19 mouse cellular contexts compared by ENCODE assay signal in the genomic region with DNA sequence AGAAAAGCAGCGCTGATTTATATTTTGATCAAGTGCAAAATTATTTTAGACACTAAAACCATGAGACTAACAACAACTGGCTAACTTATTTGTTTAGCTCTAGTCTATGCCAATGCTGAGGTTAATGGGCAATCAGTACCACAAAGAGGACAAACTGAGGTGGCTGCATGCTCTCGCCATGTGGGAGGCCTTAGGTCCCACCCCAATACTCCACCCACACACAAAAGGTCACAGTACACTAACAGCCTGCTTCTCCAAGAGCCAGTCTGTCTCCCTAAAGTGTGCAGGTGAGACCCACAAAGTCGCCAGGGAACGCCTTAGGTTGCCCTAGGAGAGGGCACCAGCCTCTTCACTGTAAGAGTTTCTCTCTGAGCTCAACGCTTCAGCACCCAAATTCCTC.
DNase-seq lines count a peak whose midpoint lies in the region; ATAC-seq and TF ChIP-seq lines count a peak whose summit lies in the region.
"Had no signal": no experiment of that assay in that cellular context is flagged by ENCODE, and none has a peak within 500 bp of the region (broad histone marks: within the 10 kb centered on the region; RNA-seq: fewer than 3 reads in every experiment).

No protein-coding gene starts in this region.

- peak overlapping the region; percentile 18; the same call in 1 of the 2 replicates for H3K27ac ChIP-seq in heart, adult 2 months
- H3K27ac ChIP-seq in heart, postnatal 0 days (ENCODE audit: low read depth): peak overlapping the region; percentile 72
- H3K27ac ChIP-seq in lung, embryonic 15.5 days: peak overlapping the region; percentile 78
- H3K27ac ChIP-seq in stomach, embryonic 15.5 days: peak overlapping the region; percentile 36; the same call in 1 of the 2 replicates
- H3K27ac ChIP-seq in forebrain, embryonic 12.5 days: no peak overlapping the region
- H3K27ac ChIP-seq: hindbrain, embryonic 15.5 days; limb, embryonic 12.5 days; midbrain, embryonic 15.5 days had no signal

- TF ChIP-seq EP300 in heart, adult 2 months (IDR thresholded peaks at IDR 0.05; ENCODE audit: insufficient read depth, low read depth, low read length): no peak
- TF ChIP-seq EP300 in heart, postnatal 0 days (IDR thresholded peaks at IDR 0.05; ENCODE audit: low read depth): no peak

- TF ChIP-seq POLR2A in heart, adult 2 months (IDR thresholded peaks at IDR 0.05; ENCODE audit: insufficient read depth, low read depth, low read length): no peak

- no peak for ATAC-seq in heart, postnatal 0 days (ENCODE audit: insufficient read depth, low read depth)
- no peak for ATAC-seq in lung, embryonic 15.5 days (ENCODE audit: borderline replicate concordance, extremely low read depth, low FRiP score, low TSS enrichment)
- ATAC-seq in stomach, embryonic 15.5 days (ENCODE audit: insufficient read depth, low FRiP score, low read depth): no peak
- ATAC-seq in forebrain, embryonic 12.5 days (ENCODE audit: low FRiP score): no peak
- ATAC-seq: CD4-positive, CD25-positive, alpha-beta regulatory T cell, adult 4 months; forebrain, embryonic 16.5 days; liver, postnatal 0 days; midbrain, embryonic 15.5 days had no signal

- intact Hi-C loops in heart, adult 2 months (cut with DNase I): loop anchor here (5.0 kb wide), 1 partner anchor 93 kb away; the partner anchor contains the start of genes Gm10322 and Mcu

- H3K4me1 ChIP-seq in heart, adult 2 months (ENCODE audit: control insufficient read depth, insufficient read depth, low read length): peaks cover 10% of the 10 kb centered on the region
- 0 out of 2 replicates have a peak, but pooled peaks cover 10% of the 10 kb centered on the region for H3K4me1 ChIP-seq in heart, postnatal 0 days (ENCODE audit: control insufficient read depth, insufficient read depth)
- H3K4me1 ChIP-seq in lung, embryonic 15.5 days: peaks cover 21% of the 10 kb centered on the region
- peaks cover 16% of the 10 kb centered on the region; the same call in 1 of the 2 replicates for H3K4me1 ChIP-seq in stomach, embryonic 15.5 days
- peaks cover 3% of the 10 kb centered on the region for H3K4me1 ChIP-seq in forebrain, embryonic 12.5 days
- H3K4me1 ChIP-seq: midbrain, embryonic 15.5 days had no signal

- H3K4me2 ChIP-seq in heart, postnatal 0 days (ENCODE audit: low read depth, low read length): no peak overlapping the region
- no peak overlapping the region for H3K4me2 ChIP-seq in lung, embryonic 15.5 days
- H3K4me2 ChIP-seq in stomach, embryonic 15.5 days: no peak overlapping the region
- no peak overlapping the region for H3K4me2 ChIP-seq in forebrain, embryonic 12.5 days
- H3K4me2 ChIP-seq: hindbrain, embryonic 15.5 days; limb, embryonic 12.5 days; midbrain, embryonic 15.5 days had no signal

- H3K27me3 ChIP-seq in heart, adult 2 months (ENCODE audit: control insufficient read depth, insufficient read depth, low read length): no peaks in the 10 kb centered on the region
- H3K27me3 ChIP-seq in heart, postnatal 0 days (ENCODE audit: control insufficient read depth, insufficient read depth, low read length): no peaks in the 10 kb centered on the region
- no peaks in the 10 kb centered on the region for H3K27me3 ChIP-seq in lung, embryonic 15.5 days
- no peaks in the 10 kb centered on the region for H3K27me3 ChIP-seq in stomach, embryonic 15.5 days (replicated peaks)
- no peaks in the 10 kb centered on the region for H3K27me3 ChIP-seq in forebrain, embryonic 12.5 days
- H3K27me3 ChIP-seq: hindbrain, embryonic 15.5 days; limb, embryonic 12.5 days; megakaryocyte, embryonic 14.5 days; midbrain, embryonic 15.5 days had no signal

- no peak for TF ChIP-seq CTCF in heart, adult 2 months (IDR thresholded peaks at IDR 0.05)
- TF ChIP-seq CTCF in heart, postnatal 0 days (IDR thresholded peaks at IDR 0.05; ENCODE audit: low read depth): no peak

- H3K36me3 ChIP-seq in heart, adult 2 months (ENCODE audit: control insufficient read depth, insufficient read depth, low read length): peaks cover 5% of the 10 kb centered on the region
- H3K36me3 ChIP-seq in heart, postnatal 0 days (replicated peaks; ENCODE audit: control insufficient read depth, insufficient read depth, low read length): no peaks in the 10 kb centered on the region
- no peaks in the 10 kb centered on the region for H3K36me3 ChIP-seq in lung, embryonic 15.5 days
- H3K36me3 ChIP-seq in stomach, embryonic 15.5 days: no peaks in the 10 kb centered on the region
- H3K36me3 ChIP-seq in forebrain, embryonic 12.5 days (replicated peaks): no peaks in the 10 kb centered on the region
- H3K36me3 ChIP-seq: hindbrain, embryonic 15.5 days; limb, embryonic 12.5 days; midbrain, embryonic 15.5 days had no signal

- DNase-seq in heart, adult 2 months: no peak
- DNase-seq in heart, adult 8-10 months (ENCODE audit: low spot score): no peak
- DNase-seq in heart, postnatal 0 days (ENCODE audit: low spot score): no peak
- no peak for DNase-seq in heart, adult 9 months (ENCODE audit: low spot score in 2 of 2)
- DNase-seq in lung, postnatal 25 days (ENCODE audit: low spot score): no peak
- DNase-seq: adrenal gland, postnatal 36 days; cerebellum, adult 8-10 months; liver, postnatal 0 days; right cerebral cortex, postnatal 4 days had no signal

- no peaks in the 10 kb centered on the region; the same call in 1 of the 2 replicates for H3K79me2 ChIP-seq in heart, adult 2 months (replicated peaks; ENCODE audit: control insufficient read depth, insufficient read depth, low read length)

- 87% methylated on average over 5 of the region's 5 CpGs for WGBS in heart, adult 2 months
- WGBS in heart, postnatal 0 days: 71% methylated on average over 5 of the region's 5 CpGs
- WGBS in lung, embryonic 15.5 days: 63% methylated on average over 5 of the region's 5 CpGs
- WGBS in stomach, embryonic 15.5 days: 75% methylated on average over 5 of the region's 5 CpGs
- WGBS in forebrain, embryonic 12.5 days: 83% methylated on average over 5 of the region's 5 CpGs

- H3K4me3 ChIP-seq in heart, adult 2 months: no peak overlapping the region
- no peak overlapping the region for H3K4me3 ChIP-seq in heart, postnatal 0 days (ENCODE audit: low read depth, low read length)
- H3K4me3 ChIP-seq in lung, embryonic 15.5 days: no peak overlapping the region
- H3K4me3 ChIP-seq in stomach, embryonic 15.5 days (replicated peaks): no peak overlapping the region
- H3K4me3 ChIP-seq in forebrain, embryonic 12.5 days (replicated peaks): no peak overlapping the region
- H3K4me3 ChIP-seq: erythroblast, embryonic 14.5 days; hindbrain, embryonic 15.5 days; limb, embryonic 12.5 days; megakaryocyte, embryonic 14.5 days; midbrain, embryonic 15.5 days had no signal

- H3K9me3 ChIP-seq in heart, postnatal 0 days (replicated peaks; ENCODE audit: control insufficient read depth, low read length): no peaks in the 10 kb centered on the region
- H3K9me3 ChIP-seq in lung, embryonic 15.5 days: no peaks in the 10 kb centered on the region
- H3K9me3 ChIP-seq in stomach, embryonic 15.5 days: no peaks in the 10 kb centered on the region
- no peaks in the 10 kb centered on the region for H3K9me3 ChIP-seq in forebrain, embryonic 12.5 days
- H3K9me3 ChIP-seq: hindbrain, embryonic 15.5 days; limb, embryonic 12.5 days; megakaryocyte, embryonic 14.5 days; midbrain, embryonic 15.5 days had no signal

- H3K9ac ChIP-seq in heart, adult 2 months (ENCODE audit: low read depth, low read length): no peak overlapping the region
- no peak overlapping the region for H3K9ac ChIP-seq in heart, postnatal 0 days (replicated peaks; ENCODE audit: low read depth, low read length)
- H3K9ac ChIP-seq in lung, embryonic 15.5 days: no peak overlapping the region
- no peak overlapping the region for H3K9ac ChIP-seq in stomach, embryonic 15.5 days
- no peak overlapping the region for H3K9ac ChIP-seq in forebrain, embryonic 12.5 days
- H3K9ac ChIP-seq: hindbrain, embryonic 15.5 days; limb, embryonic 12.5 days; liver, postnatal 0 days; midbrain, embryonic 15.5 days had no signal
